Mouse (Mus musculus) neural tube, embryonic 11.5 days (tissue): ENCODE measurements at regions not wholly inside any gene's neighbourhood (a gene's known extent, or its start where the extent isn't known, plus 50 kb on each side); places are given as distances from the start of the nearest gene placed in this dataset.

Experiments used
- ATAC-seq: fragments of 200-750 bp; cut with Nextera tagmentation; 2 replicates; pipeline ENCODE4 v1.8.0; 2017; ENCODE audit warnings: moderate number of reproducible peaks, mild to moderate bottlenecking, moderate TSS enrichment, moderate library complexity; ENCODE audit not compliant: insufficient read depth, low FRiP score, low TSS enrichment
- DNase-seq: peaks from one replicate; pipeline ENCODE4 v3.0.0-alpha.2; 2015; ENCODE audit warnings: low spot score
- H3K27ac ChIP-seq: fragments of 300-500 bp; sonication (generic); 2 replicates; pipeline ENCODE4 v1.5.1; 2014; ENCODE audit warnings: low read depth, mild to moderate bottlenecking, low read length
- H3K27me3 ChIP-seq: fragments of 300-500 bp; sonication (generic); 2 replicates; pipeline ENCODE4 v1.6.1; 2014; ENCODE audit warnings: mild to moderate bottlenecking, low read length, mixed read lengths; ENCODE audit not compliant: control insufficient read depth, insufficient read depth
- H3K36me3 ChIP-seq: fragments of 300-500 bp; sonication (generic); 2 replicates; pipeline ENCODE4 v1.6.1; 2014; ENCODE audit warnings: mild to moderate bottlenecking, low read length, moderate library complexity, mixed read lengths; ENCODE audit not compliant: control insufficient read depth, insufficient read depth
- H3K4me1 ChIP-seq: fragments of 300-500 bp; sonication (generic); 2 replicates; pipeline ENCODE4 v1.6.1; 2014; ENCODE audit warnings: low read length, mixed read lengths; ENCODE audit not compliant: control insufficient read depth, insufficient read depth
- H3K4me2 ChIP-seq: fragments of 300-500 bp; sonication (generic); 2 replicates; pipeline ENCODE4 v1.6.1; 2014; ENCODE audit warnings: low read depth, mild to moderate bottlenecking, moderate library complexity
- H3K4me3 ChIP-seq: fragments of 300-500 bp; sonication (generic); 2 replicates; pipeline ENCODE4 v1.5.1; 2014; ENCODE audit warnings: low read depth, low read length
- H3K9ac ChIP-seq: fragments of 300-500 bp; sonication (generic); 2 replicates; pipeline ENCODE4 v1.6.1; 2014; ENCODE audit warnings: mild to moderate bottlenecking, low read length
- H3K9me3 ChIP-seq: fragments of 300-500 bp; sonication (generic); 2 replicates; pipeline ENCODE4 v1.6.1; 2016; ENCODE audit warnings: low read length; ENCODE audit not compliant: control insufficient read depth
- WGBS: fragments of 180-500 bp; shearing (Covaris S2); extraction: QIAGEN DNeasy Blood & Tissue Kit; methylation state at CpG from one replicate; pipeline ENCODE4 v1.1.7; 2014; 5-methylcytosine and 5-hydroxymethylcytosine counted together

GRCm38 (mm10) chr2:92737301-92737700, 137.8 kb downstream of the Chst1 start:
- no peak overlapping the region for H3K27ac ChIP-seq
- ATAC-seq (no peak), DNase-seq (no peak)
- no peaks in the 10 kb centered on the region for H3K27me3 ChIP-seq
- no peaks in the 10 kb centered on the region for H3K9me3 ChIP-seq
- no peak overlapping the region for H3K4me2 ChIP-seq
- no peaks in the 10 kb centered on the region for H3K36me3 ChIP-seq
- 67% methylated on average over 1 of the region's 1 CpGs for WGBS
- H3K9ac ChIP-seq = no peak overlapping the region
- H3K4me1 ChIP-seq = no peaks in the 10 kb centered on the region
- no peak overlapping the region for H3K4me3 ChIP-seq

- 91% methylated on average over 4 of the region's 4 CpGs for WGBS
- Histone ChIP-seq H3K36me3 (no peaks in the 10 kb centered on the region), H3K4me2 (no peak overlapping the region), H3K4me1 (no peaks in the 10 kb centered on the region), H3K4me3 (no peak overlapping the region), H3K9ac (no peak overlapping the region), H3K9me3 (no peaks in the 10 kb centered on the region), H3K27ac (no peak overlapping the region), H3K27me3 (no peaks in the 10 kb centered on the region)
- ATAC-seq (no peak), DNase-seq (no peak)
Observed at GRCm38 (mm10) chr2:92739576-92739975, 140.1 kb downstream of the Chst1 start.

DNA sequence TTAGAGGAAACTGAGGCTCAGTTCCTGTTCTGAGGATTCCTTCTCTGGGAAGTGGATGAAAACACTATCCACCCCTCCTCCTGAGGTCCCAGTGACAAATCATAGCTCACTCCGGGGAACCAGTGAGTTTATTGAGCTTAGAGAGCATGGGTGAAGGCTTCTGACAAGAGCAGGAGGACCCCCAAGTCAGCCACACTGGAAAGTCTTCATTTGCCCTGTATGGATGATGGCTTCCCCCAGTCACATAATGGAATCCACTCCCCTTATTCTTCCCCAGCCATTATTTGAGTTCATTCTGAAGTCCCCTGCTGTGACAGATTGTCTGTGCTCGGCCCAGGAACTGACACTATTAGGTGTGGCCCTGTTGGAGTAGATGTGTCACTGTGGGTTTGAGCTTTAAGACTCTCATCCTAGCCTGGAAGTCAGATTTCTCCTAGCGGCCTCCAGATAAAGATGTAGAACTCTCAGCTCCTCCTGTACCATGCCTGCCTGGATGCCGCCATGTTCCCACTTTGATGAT, 141.3 kb downstream of the Chst1 start:
- Histone ChIP-seq H3K27me3 (no peaks in the 10 kb centered on the region), H3K4me3 (no peak overlapping the region), H3K4me2 (no peak overlapping the region), H3K4me1 (no peaks in the 10 kb centered on the region), H3K36me3 (no peaks in the 10 kb centered on the region), H3K9me3 (no peaks in the 10 kb centered on the region), H3K9ac (no peak overlapping the region), H3K27ac (no peak overlapping the region)
- WGBS = 74% methylated on average over 4 of the region's 4 CpGs
- ATAC-seq (no peak), DNase-seq (no peak)

DNA sequence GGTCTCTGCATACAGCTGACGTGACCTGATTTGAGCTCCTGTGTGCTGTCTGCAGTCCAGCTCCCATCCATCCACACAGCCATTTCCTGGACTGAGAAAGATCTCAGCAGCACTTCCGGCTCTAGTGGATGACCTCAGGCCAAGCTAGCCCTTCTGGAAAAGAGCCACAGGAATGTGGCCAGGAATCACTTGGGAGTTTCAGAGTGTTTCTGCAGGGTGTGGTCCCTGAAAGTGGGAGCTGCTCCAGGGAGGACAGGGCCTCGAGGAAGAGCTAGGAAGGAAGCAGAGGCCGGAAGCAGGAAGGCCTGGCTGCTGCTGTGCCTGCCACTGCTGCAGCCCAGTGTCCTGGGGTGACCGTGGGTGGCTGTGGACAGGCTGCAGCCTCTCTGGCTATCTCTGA, 142.5 kb downstream of the Chst1 start:
- no peak for DNase-seq
- Histone ChIP-seq H3K4me2 (no peak overlapping the region), H3K9ac (no peak overlapping the region), H3K4me3 (no peak overlapping the region), H3K27me3 (no peaks in the 10 kb centered on the region), H3K36me3 (no peaks in the 10 kb centered on the region), H3K27ac (no peak overlapping the region), H3K4me1 (no peaks in the 10 kb centered on the region), H3K9me3 (no peaks in the 10 kb centered on the region)
- no peak for ATAC-seq
- WGBS = 84% methylated on average over 5 of the region's 5 CpGs

- Histone ChIP-seq H3K36me3 (no peaks in the 10 kb centered on the region), H3K27ac (no peak overlapping the region), H3K27me3 (no peaks in the 10 kb centered on the region), H3K9me3 (no peaks in the 10 kb centered on the region), H3K4me2 (no peak overlapping the region), H3K9ac (no peak overlapping the region), H3K4me1 (no peaks in the 10 kb centered on the region), H3K4me3 (no peak overlapping the region)
- no peak for DNase-seq
- no peak for ATAC-seq
Observed at GRCm38 (mm10) chr2:92742671-92743070, 143.2 kb downstream of the Chst1 start.

GRCm38 (mm10) chr2:92743152-92743551, 143.6 kb downstream of the Chst1 start:
- ATAC-seq (no peak), DNase-seq (no peak)
- Histone ChIP-seq H3K9me3 (no peaks in the 10 kb centered on the region), H3K27me3 (no peaks in the 10 kb centered on the region), H3K36me3 (no peaks in the 10 kb centered on the region), H3K9ac (no peak overlapping the region), H3K4me1 (no peaks in the 10 kb centered on the region), H3K4me2 (no peak overlapping the region), H3K27ac (no peak overlapping the region), H3K4me3 (no peak overlapping the region)
- WGBS = 40% methylated on average over 5 of the region's 5 CpGs

DNA sequence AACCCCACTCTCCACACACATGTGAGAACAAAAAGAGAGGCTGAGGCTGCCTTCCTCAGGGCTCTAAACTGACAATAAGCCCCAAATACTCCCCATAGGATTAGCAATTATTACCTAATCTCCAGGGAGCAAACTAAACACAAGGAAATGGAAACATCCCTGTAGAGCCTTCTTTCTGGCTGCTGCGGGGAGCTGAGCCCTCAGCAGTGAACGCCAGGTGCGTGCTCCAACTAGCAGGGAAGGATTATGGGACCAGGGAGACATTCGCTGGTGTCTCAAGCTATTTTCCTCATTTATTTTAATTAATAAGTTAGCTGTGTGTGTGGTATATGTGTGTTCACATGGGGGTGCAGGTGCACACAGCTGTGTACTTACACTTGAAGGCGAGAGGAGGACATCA, 144.4 kb downstream of the Chst1 start:
- Histone ChIP-seq H3K27ac (no peak overlapping the region), H3K9ac (no peak overlapping the region), H3K4me1 (no peaks in the 10 kb centered on the region), H3K9me3 (no peaks in the 10 kb centered on the region), H3K27me3 (no peaks in the 10 kb centered on the region), H3K4me3 (no peak overlapping the region), H3K36me3 (no peaks in the 10 kb centered on the region), H3K4me2 (no peak overlapping the region)
- WGBS = 73% methylated on average over 5 of the region's 5 CpGs
- DNase-seq (no peak), ATAC-seq (no peak)

GRCm38 (mm10) chr2:92747406-92747805, 147.9 kb downstream of the Chst1 start:
- H3K27me3 ChIP-seq = no peaks in the 10 kb centered on the region
- no peak overlapping the region for H3K4me3 ChIP-seq
- no peak overlapping the region for H3K4me2 ChIP-seq
- ATAC-seq (no peak), DNase-seq (no peak)
- H3K9me3 ChIP-seq = no peaks in the 10 kb centered on the region
- no peak overlapping the region for H3K9ac ChIP-seq
- WGBS = 88% methylated on average over 2 of the region's 2 CpGs
- no peak overlapping the region for H3K27ac ChIP-seq
- peaks cover 7% of the 10 kb centered on the region for H3K4me1 ChIP-seq
- no peaks in the 10 kb centered on the region for H3K36me3 ChIP-seq

GRCm38 (mm10) chr2:92750116-92750515, 150.6 kb downstream of the Chst1 start:
- Histone ChIP-seq H3K27me3 (no peaks in the 10 kb centered on the region), H3K9ac (no peak overlapping the region), H3K4me2 (no peak overlapping the region), H3K36me3 (no peaks in the 10 kb centered on the region), H3K4me3 (no peak overlapping the region), H3K27ac (no peak overlapping the region; the same call in 1 of the 2 replicates), H3K9me3 (no peaks in the 10 kb centered on the region), H3K4me1 (peaks cover 7% of the 10 kb centered on the region)
- 33% methylated on average over 4 of the region's 4 CpGs for WGBS
- DNase-seq (no peak), ATAC-seq (no peak)
